Mouse (Mus musculus) erythroblast, embryonic 14.5 days (primary cell): ENCODE results near the gene Abhd4. TPM values are rescaled to one million over a fixed set of nuclear protein-coding genes. Genes with fewer than 3 reads are reported as not detected.

Source experiments
- H3K27me3 ChIP-seq: 2 replicates; pipeline ENCODE4 v1.6.1; 2012; ENCODE audit warnings: inconsistent platforms; ENCODE audit not compliant: control insufficient read depth
- H3K36me3 ChIP-seq: 2 replicates; pipeline ENCODE4 v1.6.1; 2012; ENCODE audit warnings: mild to moderate bottlenecking, inconsistent platforms; ENCODE audit not compliant: control insufficient read depth
- H3K4me1 ChIP-seq: 2 replicates; pipeline ENCODE4 v1.6.1; 2012; ENCODE audit warnings: inconsistent platforms; ENCODE audit not compliant: control insufficient read depth
- H3K4me3 ChIP-seq: replicated peaks from 2 replicates; pipeline ENCODE3; 2012; ENCODE audit warnings: moderate library complexity, mild to moderate bottlenecking, inconsistent platforms
- H3K9me3 ChIP-seq: 2 replicates; pipeline ENCODE4 v1.6.1; 2012; ENCODE audit warnings: low read length, inconsistent platforms, mixed read lengths; ENCODE audit not compliant: control insufficient read depth
- GATA1 ChIP-seq: IDR thresholded peaks from 2 replicates; pipeline ENCODE4 v1.6.1; 2012; ENCODE audit warnings: low read length, inconsistent platforms, mixed read lengths
- TAL1 ChIP-seq: IDR thresholded peaks from 3 replicates; pipeline ENCODE4 v1.6.1; 2012; ENCODE audit warnings: low read length, inconsistent platforms, mixed read lengths
- polyA plus RNA-seq: library from polyadenylated mRNA; stranded (reverse); fragments of >175 nt; gene quantifications from 2 replicates; pipeline ENCODE4 v1.2.3, GENCODE M21; 2012

The Abhd4 gene
- polyA plus RNA-seq, 1 experiment: 1.3 TPM

DNA sequence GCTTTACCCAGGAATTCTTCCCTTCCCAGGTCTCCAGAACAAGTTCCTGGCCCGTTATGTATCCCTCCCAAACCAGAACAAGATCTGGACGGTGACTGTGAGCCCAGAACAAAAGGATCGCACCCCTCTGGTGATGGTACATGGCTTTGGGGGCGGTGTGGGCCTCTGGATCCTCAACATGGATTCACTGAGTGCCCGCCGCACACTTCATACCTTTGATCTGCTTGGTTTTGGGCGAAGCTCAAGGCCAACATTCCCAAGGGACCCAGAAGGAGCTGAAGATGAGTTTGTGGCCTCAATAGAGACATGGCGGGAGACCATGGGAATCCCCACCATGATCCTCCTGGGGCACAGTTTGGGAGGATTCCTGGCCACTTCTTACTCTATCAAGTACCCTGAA, 8.6 kb downstream of the Abhd4 start:
- no peak for TF ChIP-seq GATA1
- no peak for TF ChIP-seq TAL1
- H3K36me3 ChIP-seq: peaks cover 15% of the 10 kb centered on the region
- H3K4me1 ChIP-seq: peaks cover 27% of the 10 kb centered on the region
- H3K9me3 ChIP-seq: no peaks in the 10 kb centered on the region
- peaks cover 3% of the 10 kb centered on the region; the same call in 1 of the 2 replicates for H3K27me3 ChIP-seq
- H3K4me3 ChIP-seq: no peak overlapping the region

DNA sequence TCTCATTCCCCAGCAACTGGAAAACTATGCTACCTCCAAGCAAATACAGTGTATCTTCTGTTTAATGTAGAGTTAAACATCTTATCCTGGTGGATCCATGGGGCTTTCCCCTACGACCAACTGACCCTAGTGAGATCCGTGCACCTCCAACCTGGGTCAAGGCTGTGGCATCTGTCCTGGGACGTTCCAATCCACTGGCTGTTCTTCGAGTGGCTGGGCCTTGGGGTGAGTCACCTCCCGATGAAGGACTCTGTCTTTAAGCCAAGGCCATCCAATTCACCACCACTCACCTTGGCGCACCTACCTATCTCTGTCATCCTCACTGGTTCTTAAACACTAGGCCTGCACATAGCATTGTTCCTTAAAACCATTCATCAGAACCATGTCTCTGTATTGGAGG, 9.1 kb downstream of the Abhd4 start:
- Histone ChIP-seq H3K4me3 (no peak overlapping the region), H3K4me1 (peaks cover 27% of the 10 kb centered on the region), H3K9me3 (no peaks in the 10 kb centered on the region), H3K27me3 (peaks cover 3% of the 10 kb centered on the region; the same call in 1 of the 2 replicates), H3K36me3 (peaks cover 18% of the 10 kb centered on the region)
- TF ChIP-seq GATA1: no peak

DNA sequence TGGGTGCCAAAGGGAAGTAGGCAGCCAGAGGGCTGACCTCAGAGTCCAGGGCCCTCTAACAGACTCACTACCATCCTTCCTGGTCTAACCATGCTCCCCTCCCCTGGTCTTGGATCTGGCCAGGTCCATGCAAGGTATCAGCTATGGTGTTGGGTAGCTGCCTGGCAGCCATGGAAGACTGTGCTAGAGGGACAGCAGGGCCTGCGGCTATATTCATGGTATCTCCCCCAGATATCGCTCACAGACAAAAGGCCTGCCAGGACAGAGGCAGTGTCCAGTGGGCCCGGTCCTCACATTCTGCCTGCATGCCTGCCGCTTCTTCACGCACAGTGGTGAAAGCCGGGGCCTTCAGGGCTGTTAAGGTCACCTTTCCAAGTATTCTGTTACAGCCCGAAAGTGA, 10.2 kb downstream of the Abhd4 start:
- Histone ChIP-seq H3K9me3 (no peaks in the 10 kb centered on the region), H3K36me3 (peaks cover 18% of the 10 kb centered on the region), H3K27me3 (peaks cover 3% of the 10 kb centered on the region; the same call in 1 of the 2 replicates), H3K4me3 (no peak overlapping the region), H3K4me1 (peaks cover 17% of the 10 kb centered on the region)
- no peak for TF ChIP-seq TAL1
- TF ChIP-seq GATA1: no peak

DNA sequence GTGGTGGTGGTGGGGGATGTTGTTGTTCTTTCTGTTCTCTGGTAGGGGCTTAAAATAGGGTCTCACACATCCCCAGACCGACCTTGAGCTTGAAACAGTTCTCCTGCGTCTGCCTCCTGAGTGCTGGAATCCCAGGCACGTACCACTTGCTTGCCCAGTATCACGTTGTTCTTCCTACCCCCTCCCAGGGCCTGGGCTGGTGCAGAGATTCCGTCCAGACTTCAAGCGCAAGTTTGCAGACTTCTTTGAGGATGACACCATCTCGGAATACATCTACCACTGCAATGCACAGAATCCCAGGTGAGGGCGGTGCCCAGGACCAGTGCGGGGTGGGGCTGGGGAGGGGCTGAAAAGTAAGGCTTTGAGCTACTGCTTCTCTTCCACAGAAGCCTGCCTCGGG, 11.1 kb downstream of the Abhd4 start:
- Histone ChIP-seq H3K9me3 (no peaks in the 10 kb centered on the region), H3K4me1 (peaks cover 8% of the 10 kb centered on the region), H3K4me3 (no peak overlapping the region), H3K36me3 (peaks cover 18% of the 10 kb centered on the region), H3K27me3 (peaks cover 2% of the 10 kb centered on the region; the same call in 1 of the 2 replicates)
- TF ChIP-seq GATA1 (no peak), TAL1 (no peak)

GRCm38 (mm10) chr14:54265951-54266350, 12.0 kb downstream of the Abhd4 start:
- H3K4me3 ChIP-seq: no peak overlapping the region
- H3K9me3 ChIP-seq: no peaks in the 10 kb centered on the region
- TF ChIP-seq TAL1 (no peak), GATA1 (no peak)
- H3K4me1 ChIP-seq: peaks cover 1% of the 10 kb centered on the region; the same call in 1 of the 2 replicates
- peaks cover 18% of the 10 kb centered on the region for H3K36me3 ChIP-seq
- no peaks in the 10 kb centered on the region for H3K27me3 ChIP-seq

DNA sequence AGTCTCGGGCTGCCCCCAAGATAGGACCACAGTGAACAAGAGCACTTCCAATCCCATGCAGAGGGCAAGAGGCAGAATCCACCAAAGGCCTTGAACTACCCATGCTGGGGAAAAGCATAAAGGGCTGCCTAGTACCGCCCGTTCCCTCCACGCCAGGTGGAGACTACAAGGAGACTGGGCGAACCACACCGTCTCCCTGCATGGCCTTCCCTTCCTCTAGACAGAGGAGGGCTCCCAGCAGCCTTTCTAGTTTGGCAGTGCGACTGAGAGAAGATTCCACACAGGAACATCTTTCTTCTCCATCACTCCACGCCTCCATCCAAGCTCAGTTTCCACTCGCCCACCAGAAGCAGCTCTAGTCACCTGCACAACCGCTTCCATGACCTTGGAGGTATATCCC, 14.0 kb downstream of the Abhd4 start:
- H3K9me3 ChIP-seq: no peaks in the 10 kb centered on the region

GRCm38 (mm10) chr14:54269566-54269965, 15.6 kb downstream of the Abhd4 start:
- Histone ChIP-seq H3K4me1 (no peaks in the 10 kb centered on the region), H3K4me3 (no peak overlapping the region), H3K27me3 (no peaks in the 10 kb centered on the region), H3K36me3 (peaks cover 5% of the 10 kb centered on the region), H3K9me3 (no peaks in the 10 kb centered on the region)
- TF ChIP-seq TAL1 (no peak), GATA1 (no peak)

More for the DNA sequence above, 14.0 kb downstream of the Abhd4 start:
- H3K4me1 ChIP-seq: no peaks in the 10 kb centered on the region
- no peak overlapping the region for H3K4me3 ChIP-seq
- H3K36me3 ChIP-seq: peaks cover 13% of the 10 kb centered on the region
- H3K27me3 ChIP-seq: no peaks in the 10 kb centered on the region
- TF ChIP-seq GATA1: no peak
- TF ChIP-seq TAL1: no peak

DNA sequence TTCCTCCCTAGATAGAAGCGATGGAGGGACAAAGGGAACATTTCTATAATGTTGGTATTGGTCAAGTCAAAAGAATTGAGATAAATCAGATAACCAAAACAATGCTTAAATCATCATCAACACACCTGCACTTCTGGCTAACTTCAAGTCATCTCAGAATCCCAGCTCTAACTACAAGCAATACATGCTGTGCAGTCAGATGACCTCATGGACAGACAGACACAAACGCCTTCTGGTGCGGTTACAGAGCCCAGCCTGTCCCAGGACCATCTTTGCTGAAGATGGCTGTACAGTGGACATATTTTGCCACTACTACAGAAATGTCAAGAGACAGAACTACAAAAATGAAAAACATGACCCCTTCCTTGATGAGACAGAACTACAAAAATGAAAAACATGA, 16.4 kb downstream of the Abhd4 start:
- Histone ChIP-seq H3K36me3 (peaks cover 5% of the 10 kb centered on the region), H3K9me3 (no peaks in the 10 kb centered on the region), H3K4me3 (no peak overlapping the region), H3K27me3 (no peaks in the 10 kb centered on the region), H3K4me1 (no peaks in the 10 kb centered on the region)
- TF ChIP-seq TAL1 (no peak), GATA1 (no peak)

GRCm38 (mm10) chr14:54271976-54272606, 18.1 kb downstream of the Abhd4 start:
- no peak overlapping the region for H3K4me3 ChIP-seq
- no peak for TF ChIP-seq TAL1
- no peak for TF ChIP-seq GATA1
- H3K27me3 ChIP-seq: no peaks in the 10 kb centered on the region
- no peaks in the 10 kb centered on the region for H3K4me1 ChIP-seq
- H3K36me3 ChIP-seq: peaks cover 5% of the 10 kb centered on the region
- H3K9me3 ChIP-seq: no peaks in the 10 kb centered on the region

DNA sequence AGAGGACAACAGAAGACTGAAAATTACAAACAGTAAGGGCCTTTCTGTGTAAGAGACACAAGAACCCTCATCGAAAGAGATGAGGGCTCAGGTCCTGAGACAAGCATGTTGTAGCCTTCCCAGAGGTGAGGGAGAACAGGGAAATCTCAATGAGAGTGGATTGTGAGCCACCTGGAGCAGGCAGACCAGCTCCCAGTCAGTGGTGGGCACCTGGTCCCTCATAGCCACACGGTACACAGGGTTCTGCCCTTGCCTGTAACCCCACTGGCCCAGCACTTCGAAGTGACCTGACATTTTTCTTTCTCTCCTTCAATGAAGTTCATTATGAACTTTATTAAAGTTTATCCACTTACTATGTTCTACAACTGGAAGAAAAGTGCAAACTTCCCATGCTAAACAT, 18.7 kb downstream of the Abhd4 start:
- no peak overlapping the region for H3K4me3 ChIP-seq
- TF ChIP-seq TAL1: no peak
- no peak for TF ChIP-seq GATA1
- H3K36me3 ChIP-seq: peaks cover 2% of the 10 kb centered on the region
- no peaks in the 10 kb centered on the region for H3K27me3 ChIP-seq
- H3K9me3 ChIP-seq: no peaks in the 10 kb centered on the region
- no peaks in the 10 kb centered on the region for H3K4me1 ChIP-seq
